Mouse (Mus musculus): ENCODE results near the gene Cep162. TPM values are rescaled to one million over a fixed set of nuclear protein-coding genes. Genes with fewer than 3 reads are reported as not detected.

The Cep162 gene
- total RNA-seq, 2 experiments from 2014 or later, result 1.6 to 2.6 TPM

DNA sequence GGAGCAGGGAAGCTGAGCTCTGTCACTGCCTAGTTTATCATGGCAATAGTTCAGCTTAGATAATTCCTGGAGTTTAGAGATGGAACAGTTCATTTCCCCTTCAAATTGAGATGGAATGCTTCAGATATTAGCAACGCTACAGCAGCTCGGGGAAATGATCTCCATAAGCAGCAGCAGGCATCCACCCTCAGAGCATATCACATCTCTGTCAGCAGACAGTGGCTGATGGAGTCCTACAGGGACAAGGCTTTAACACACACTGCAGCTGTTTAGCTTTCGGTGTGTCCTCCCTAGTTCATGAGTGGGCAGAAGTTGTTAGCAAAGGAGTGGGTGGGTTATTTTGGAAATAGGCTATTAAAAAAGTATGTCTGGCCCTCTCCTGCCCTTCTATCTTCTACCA, 58.1 kb downstream of the Cep162 start:
- no peak for TF ChIP-seq CTCF (IDR thresholded peaks at IDR 0.05)
- intact Hi-C loops (cut with DNase I), result no loop called here
- Histone ChIP-seq H3K27ac (no peak overlapping the region), H3K4me3 (no peak overlapping the region)
- DNase-seq, result no peak

GRCm38 (mm10) chr9:87193721-87194120, 61.6 kb downstream of the Cep162 start:
- no peak overlapping the region for H3K4me3 ChIP-seq
- TF ChIP-seq CTCF (IDR thresholded peaks at IDR 0.05), result no peak
- intact Hi-C loops (cut with DNase I), result no loop called here
- DNase-seq, result no peak
- H3K27ac ChIP-seq, result no peak overlapping the region

GRCm38 (mm10) chr9:87187336-87187735, 68.0 kb downstream of the Cep162 start:
- intact Hi-C loops (cut with DNase I), result no loop called here
- TF ChIP-seq CTCF (IDR thresholded peaks at IDR 0.05), result no peak
- no peak for DNase-seq
- H3K27ac ChIP-seq, result no peak overlapping the region
- no peak overlapping the region for H3K4me3 ChIP-seq

DNA sequence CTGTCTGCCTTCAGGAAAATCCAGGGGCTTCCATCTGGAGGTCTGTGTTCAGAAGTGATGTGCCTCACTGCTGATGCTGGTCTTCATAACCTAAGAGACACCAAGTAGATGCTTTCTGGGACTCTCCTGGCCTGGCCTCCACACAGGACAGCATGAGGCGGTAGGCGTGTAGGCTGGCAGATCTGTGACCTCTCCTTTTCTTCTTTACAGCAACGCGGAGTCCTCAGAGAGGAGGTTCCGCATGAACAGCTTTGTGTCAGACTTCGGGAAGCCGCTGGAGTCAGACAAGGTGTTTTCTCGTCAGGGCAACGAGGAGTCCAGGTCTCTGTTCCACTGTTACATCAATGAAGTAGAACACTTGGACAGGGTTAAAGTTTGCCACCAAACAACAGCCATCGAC, 73.1 kb downstream of the Cep162 start:
- no peak overlapping the region for H3K4me3 ChIP-seq
- no peak for DNase-seq
- no peak overlapping the region for H3K27ac ChIP-seq
- no peak for TF ChIP-seq CTCF (IDR thresholded peaks at IDR 0.05)
- intact Hi-C loops (cut with DNase I), result no loop called here

GRCm38 (mm10) chr9:87178534-87178933, 76.8 kb downstream of the Cep162 start:
- no peak for DNase-seq
- Histone ChIP-seq H3K4me3 (no peak overlapping the region), H3K27ac (no peak overlapping the region)
- TF ChIP-seq CTCF (IDR thresholded peaks at IDR 0.05), result no peak
- intact Hi-C loops (cut with DNase I), result no loop called here

DNA sequence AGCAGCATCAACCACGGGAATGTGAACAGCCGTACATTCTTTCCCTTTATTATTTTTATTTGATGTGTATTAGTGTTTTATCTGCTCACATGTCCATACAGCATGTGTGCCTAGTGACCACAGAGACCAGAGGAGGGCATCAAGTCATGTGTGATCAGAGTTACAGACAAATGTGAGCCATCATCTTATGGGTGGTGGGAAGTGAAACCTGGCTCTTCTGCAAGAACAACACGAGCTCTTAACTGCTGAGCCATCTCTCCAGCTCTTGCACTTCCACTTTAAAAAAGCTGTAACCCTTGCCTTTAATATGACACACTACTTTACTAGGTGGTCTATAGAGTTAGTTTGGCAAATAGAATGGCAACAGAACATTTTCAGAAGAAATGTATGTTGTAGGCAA, 83.8 kb downstream of the Cep162 start:
- TF ChIP-seq CTCF (IDR thresholded peaks at IDR 0.05), result no peak
- DNase-seq, result no peak
- Histone ChIP-seq H3K27ac (no peak overlapping the region), H3K4me3 (no peak overlapping the region)
- intact Hi-C loops (cut with DNase I), result no loop called here

GRCm38 (mm10) chr9:87170891-87171290, 84.4 kb downstream of the Cep162 start:
- no peak for DNase-seq
- H3K4me3 ChIP-seq, result no peak overlapping the region
- no peak for TF ChIP-seq CTCF (IDR thresholded peaks at IDR 0.05)
- intact Hi-C loops (cut with DNase I), result no loop called here
- H3K27ac ChIP-seq, result no peak overlapping the region

- intact Hi-C loops (cut with DNase I), result no loop called here
- DNase-seq, result no peak
- Histone ChIP-seq H3K4me3 (no peak overlapping the region), H3K27ac (no peak overlapping the region)
- no peak for TF ChIP-seq CTCF (IDR thresholded peaks at IDR 0.05)
Measured at GRCm38 (mm10) chr9:87169144-87169543, 86.2 kb downstream of the Cep162 start.

- Histone ChIP-seq H3K27ac (no peak overlapping the region), H3K4me3 (no peak overlapping the region)
- intact Hi-C loops (cut with DNase I), result no loop called here
- no peak for DNase-seq
- TF ChIP-seq CTCF (IDR thresholded peaks at IDR 0.05), result no peak
Measured at GRCm38 (mm10) chr9:87168051-87168450, 87.3 kb downstream of the Cep162 start.

DNA sequence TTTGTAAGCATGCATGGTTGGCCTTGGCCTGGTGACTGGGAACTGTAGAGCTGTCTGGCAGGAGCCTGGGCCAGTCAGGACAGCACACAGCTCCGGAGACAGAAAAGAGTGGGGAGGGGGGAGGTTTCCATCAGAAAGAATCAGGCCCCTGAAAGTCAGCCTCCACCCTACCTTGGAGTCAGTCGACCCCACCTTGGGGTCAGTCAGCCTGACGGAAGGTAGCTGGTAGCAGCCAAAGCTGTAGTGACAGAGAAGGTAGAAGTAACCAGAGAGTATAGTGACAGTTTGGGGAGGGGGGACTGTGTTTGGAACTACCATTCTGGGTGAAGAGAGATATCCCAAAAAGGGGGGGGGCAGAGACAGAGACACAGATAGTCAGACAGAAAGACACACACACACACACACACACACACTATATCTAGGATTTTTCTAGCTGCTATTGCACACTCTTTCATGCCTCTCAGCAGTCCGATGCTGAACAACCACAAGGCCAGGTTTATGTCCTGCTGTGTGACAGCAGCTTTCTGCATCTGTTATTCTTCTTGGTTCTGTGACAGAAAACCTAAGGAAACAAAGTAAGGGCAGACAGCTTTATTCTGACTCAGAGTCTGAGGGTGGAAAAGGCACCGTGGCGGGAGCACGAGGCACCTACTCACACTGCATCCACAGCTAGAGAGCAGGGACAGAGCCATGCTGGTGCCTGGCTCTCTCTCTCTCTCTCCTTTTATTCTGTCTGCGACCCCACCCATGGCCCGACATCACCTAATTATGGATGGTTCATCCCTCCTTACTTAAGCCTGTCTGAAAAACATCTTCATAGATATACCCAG, 88.1 kb downstream of the Cep162 start:
- intact Hi-C loops (cut with DNase I), result no loop called here
- H3K4me3 ChIP-seq, result no peak overlapping the region
- no peak for TF ChIP-seq CTCF (IDR thresholded peaks at IDR 0.05)
- H3K27ac ChIP-seq, result no peak overlapping the region
- no peak for DNase-seq

GRCm38 (mm10) chr9:87162559-87162958, 92.8 kb downstream of the Cep162 start:
- H3K27ac ChIP-seq, result no peak overlapping the region
- no peak for TF ChIP-seq CTCF (IDR thresholded peaks at IDR 0.05)
- no peak overlapping the region for H3K4me3 ChIP-seq
- intact Hi-C loops (cut with DNase I), result no loop called here
- DNase-seq, result no peak

DNA sequence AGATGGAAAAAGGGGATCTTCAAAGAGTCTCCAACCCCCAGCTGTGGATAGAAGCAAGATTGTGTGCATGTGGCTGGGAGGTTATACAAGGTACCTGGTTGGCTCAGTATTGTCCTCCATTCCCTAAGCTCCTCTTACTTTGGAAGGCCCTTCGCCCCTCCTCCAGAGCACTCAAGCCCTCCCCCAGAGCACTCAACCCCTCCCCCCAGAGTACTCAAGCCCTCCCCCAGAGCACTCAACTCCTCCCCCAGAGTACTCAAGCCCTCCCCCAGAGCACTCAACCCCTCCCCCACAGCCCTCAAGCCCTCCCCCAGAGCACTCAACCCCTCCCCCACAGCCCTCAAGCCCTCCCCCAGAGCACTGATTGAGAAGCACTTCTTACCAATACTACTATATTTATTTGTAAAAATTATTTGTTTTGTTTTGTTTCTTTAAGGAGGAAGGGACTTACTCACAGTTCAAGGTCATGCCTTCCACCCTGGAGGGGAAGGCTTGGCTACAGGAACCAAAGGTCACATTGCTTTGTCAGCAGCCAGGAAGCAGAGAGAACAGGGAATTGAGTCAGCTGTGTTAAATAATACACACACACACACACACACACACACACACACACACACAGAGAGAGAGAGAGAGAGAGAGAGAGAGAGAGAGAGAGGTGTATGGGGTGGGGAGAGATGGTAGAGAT, 102.6 kb downstream of the Cep162 start:
- TF ChIP-seq CTCF (IDR thresholded peaks at IDR 0.05), result no peak
- no peak for DNase-seq
- Histone ChIP-seq H3K4me3 (no peak overlapping the region), H3K27ac (no peak overlapping the region)
- intact Hi-C loops (cut with DNase I), result no loop called here

DNA sequence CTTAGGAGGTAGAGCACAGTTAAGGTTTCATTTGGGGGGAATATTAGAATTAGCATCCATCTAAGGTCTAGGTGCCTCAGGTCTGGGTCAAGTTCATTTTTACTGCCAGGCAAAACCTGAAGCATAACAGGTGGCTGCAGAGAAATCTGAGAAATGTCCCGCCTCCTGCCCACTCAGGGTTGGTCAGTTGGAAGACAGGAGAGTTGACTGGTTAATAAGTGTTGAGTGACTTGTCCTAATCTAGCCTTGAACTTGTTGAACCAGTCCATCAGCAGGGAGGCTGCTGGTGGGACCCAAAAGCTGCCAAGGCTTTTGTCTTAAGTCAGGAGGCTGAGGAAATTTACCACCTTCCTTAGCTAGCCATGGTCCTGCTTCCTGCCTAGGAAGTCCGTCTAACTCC, 107.4 kb downstream of the Cep162 start:
- intact Hi-C loops (cut with DNase I), result no loop called here
- TF ChIP-seq CTCF (IDR thresholded peaks at IDR 0.05), result no peak
- Histone ChIP-seq H3K27ac (no peak overlapping the region), H3K4me3 (no peak overlapping the region)
- no peak for DNase-seq

- intact Hi-C loops (cut with DNase I), result no loop called here
- Histone ChIP-seq H3K27ac (no peak overlapping the region), H3K4me3 (no peak overlapping the region)
- DNase-seq, result no peak
- no peak for TF ChIP-seq CTCF (IDR thresholded peaks at IDR 0.05)
Measured at GRCm38 (mm10) chr9:87146400-87146799, 108.9 kb downstream of the Cep162 start.
